ENCODE assay signal across 14 mouse cellular contexts in genomic region chr7:80172069-80172956, GRCm38 (mm10). TPM values are rescaled to one million over a fixed set of nuclear protein-coding genes. Genes with fewer than 3 reads are reported as not detected.
DNase-seq lines count a peak whose midpoint lies in the region; ATAC-seq and TF ChIP-seq lines count a peak whose summit lies in the region.
"Had no signal": no experiment of that assay in that cellular context is flagged by ENCODE, and none has a peak within 500 bp of the region (broad histone marks: within the 10 kb centered on the region; RNA-seq: fewer than 3 reads in every experiment).

No protein-coding gene starts in this region.

- H3K36me3 ChIP-seq in heart, embryonic 13.5 days, result no peaks in the 10 kb centered on the region
- no peaks in the 10 kb centered on the region for H3K36me3 ChIP-seq in liver, postnatal 0 days (replicated peaks; ENCODE audit: insufficient read depth, low read length)
- H3K36me3 ChIP-seq in liver, embryonic 11.5 days (ENCODE audit: control insufficient read depth, insufficient read depth, low read length), result no peaks in the 10 kb centered on the region
- H3K36me3 ChIP-seq: embryonic facial prominence, embryonic 12.5 days; G1E had no signal

- H3K4me1 ChIP-seq in heart, embryonic 13.5 days, result peaks cover 27% of the 10 kb centered on the region
- peaks cover 9% of the 10 kb centered on the region; the same call in 1 of the 2 replicates for H3K4me1 ChIP-seq in liver, postnatal 0 days (ENCODE audit: insufficient read depth)
- peaks cover 3% of the 10 kb centered on the region; the same call in 1 of the 2 replicates for H3K4me1 ChIP-seq in liver, embryonic 11.5 days (replicated peaks; ENCODE audit: control insufficient read depth, insufficient read depth, low read length)

- intact Hi-C loops in heart, postnatal 10 days (cut with DNase I), result no loop called here

- peaks cover 13% of the 10 kb centered on the region; the same call in 1 of the 2 replicates for H3K27me3 ChIP-seq in heart, embryonic 13.5 days (replicated peaks)
- no peaks in the 10 kb centered on the region for H3K27me3 ChIP-seq in liver, postnatal 0 days (ENCODE audit: insufficient read depth, low read length)
- no peaks in the 10 kb centered on the region for H3K27me3 ChIP-seq in liver, embryonic 11.5 days (replicated peaks; ENCODE audit: control insufficient read depth, insufficient read depth, low read length)
- H3K27me3 ChIP-seq: embryonic facial prominence, embryonic 12.5 days had no signal

- H3K27ac ChIP-seq in heart, embryonic 13.5 days (replicated peaks), result peak overlapping the region; percentile 77
- 0 out of 2 replicates have a peak overlapping the region, but pooled peaks have one; percentile 22 for H3K27ac ChIP-seq in liver, postnatal 0 days (ENCODE audit: low read depth)
- H3K27ac ChIP-seq in liver, embryonic 11.5 days (ENCODE audit: low read depth, low read length), result no peak overlapping the region
- H3K27ac ChIP-seq: left cerebral cortex, adult 2 months had no signal

- H3K4me2 ChIP-seq in heart, embryonic 13.5 days, result no peak overlapping the region
- no peak overlapping the region for H3K4me2 ChIP-seq in liver, postnatal 0 days (ENCODE audit: low read depth, low read length)
- no peak overlapping the region for H3K4me2 ChIP-seq in liver, embryonic 11.5 days
- H3K4me2 ChIP-seq: embryonic facial prominence, embryonic 12.5 days; lung, embryonic 14.5 days had no signal

- 0 out of 2 replicates have a peak overlapping the region, but pooled peaks have one; percentile 16 for H3K9ac ChIP-seq in heart, embryonic 13.5 days
- no peak overlapping the region for H3K9ac ChIP-seq in liver, postnatal 0 days (replicated peaks)
- H3K9ac ChIP-seq in liver, embryonic 11.5 days (ENCODE audit: low read depth, low read length), result no peak overlapping the region
- H3K9ac ChIP-seq: embryonic facial prominence, embryonic 12.5 days; lung, embryonic 14.5 days had no signal

- 68% methylated on average over 8 of the region's 8 CpGs for WGBS in heart, embryonic 13.5 days
- 43% methylated on average over 8 of the region's 8 CpGs for WGBS in liver, postnatal 0 days (ENCODE audit: insufficient replicate concordance)
- WGBS in liver, embryonic 11.5 days, result 56% methylated on average over 8 of the region's 8 CpGs

- TF ChIP-seq CTCF in liver, postnatal 0 days (IDR thresholded peaks at IDR 0.05; ENCODE audit: low read depth), result no peak

- ATAC-seq in heart, embryonic 13.5 days (ENCODE audit: extremely low read depth, insufficient number of reproducible peaks, low FRiP score, low TSS enrichment), result no peak
- ATAC-seq in liver, postnatal 0 days, result no peak
- no peak for ATAC-seq in liver, embryonic 11.5 days (replicated peaks; ENCODE audit: low FRiP score)
- peak; percentile 44; the same call in 1 of the 2 replicates for ATAC-seq in common myeloid progenitor, adult 5-6 weeks (replicated peaks; ENCODE audit: low read depth, poor library complexity, severe bottlenecking)
- peak; percentile 26 for ATAC-seq in megakaryocyte progenitor cell, adult 5-6 weeks (replicated peaks; ENCODE audit: poor library complexity)

- TF ChIP-seq EP300 in liver, postnatal 0 days (IDR thresholded peaks at IDR 0.05; ENCODE audit: low read depth), result no peak

- H3K9me3 ChIP-seq in heart, embryonic 13.5 days, result no peaks in the 10 kb centered on the region
- H3K9me3 ChIP-seq in liver, postnatal 0 days (ENCODE audit: low read length), result no peaks in the 10 kb centered on the region
- H3K9me3 ChIP-seq in liver, embryonic 11.5 days (ENCODE audit: control insufficient read depth, low read length), result no peaks in the 10 kb centered on the region
- H3K9me3 ChIP-seq: embryonic facial prominence, embryonic 12.5 days; G1E had no signal

- DNase-seq in heart, postnatal 10 days, result no peak
- DNase-seq in liver, postnatal 0 days, result no peak
- no peak for DNase-seq in liver, embryonic 11.5 days (ENCODE audit: low spot score)
- no peak for DNase-seq in MN1 (ENCODE audit: low spot score)
- DNase-seq in spleen, postnatal 10 days (ENCODE audit: low spot score in 2 of 2), result no peak
- DNase-seq: gastrocnemius, postnatal 36 days; right cerebral cortex, postnatal 4 days had no signal

- H3K4me3 ChIP-seq in heart, embryonic 13.5 days, result no peak overlapping the region
- H3K4me3 ChIP-seq in liver, postnatal 0 days (ENCODE audit: low read depth, low read length), result no peak overlapping the region
- H3K4me3 ChIP-seq in liver, embryonic 11.5 days (ENCODE audit: low read depth, low read length), result no peak overlapping the region
- H3K4me3 ChIP-seq: embryonic facial prominence, embryonic 12.5 days; left cerebral cortex, adult 2 months had no signal

RNA-seq across cellular contexts. Expression of gene Sema4b, which starts 14.3 kb away (rescaled TPM):
- polyA plus RNA-seq in heart, embryonic 13.5 days (2015; fragmentation: Nextera tagmentation; extraction: Ambion mirVana), result 9.9 and 11.3 TPM in 2 replicates
- 10 to 100 TPM; 14.7 to 16.6 TPM for total RNA-seq in heart, postnatal 10 days (2021)
- 11.7 and 13.5 TPM in 2 replicates for polyA plus RNA-seq in liver, postnatal 0 days (2015; fragmentation: Nextera tagmentation; extraction: Ambion mirVana)
- polyA plus RNA-seq in liver, embryonic 11.5 days (2014; fragmentation: Nextera tagmentation; extraction: Ambion mirVana), result 11.7 and 12.9 TPM in 2 replicates
- 4.8 and 6.3 TPM in 2 replicates for total RNA-seq in common myeloid progenitor, adult 5-6 weeks (2017)
- 6.6 and 7.7 TPM in 2 replicates for total RNA-seq in megakaryocyte progenitor cell, adult 5-6 weeks (2015)
- 5.3 and 8.1 TPM in 2 replicates for total RNA-seq in megakaryocyte progenitor cell, adult 5-6 weeks (2017)

RNA-seq across cellular contexts. Expression of gene Idh2, which starts 57.1 kb away (rescaled TPM):
- 1,911 and 2,152 TPM in 2 replicates for polyA plus RNA-seq in heart, embryonic 13.5 days (2015; fragmentation: Nextera tagmentation; extraction: Ambion mirVana)
- total RNA-seq in heart, postnatal 10 days (2021), result 1,000 to 10,000 TPM; 1,610 to 1,731 TPM
- polyA plus RNA-seq in liver, postnatal 0 days (2015; fragmentation: Nextera tagmentation; extraction: Ambion mirVana), result 183 and 184 TPM in 2 replicates
- 259 and 268 TPM in 2 replicates for polyA plus RNA-seq in liver, embryonic 11.5 days (2014; fragmentation: Nextera tagmentation; extraction: Ambion mirVana)
- total RNA-seq in common myeloid progenitor, adult 5-6 weeks (2017), result 233 and 240 TPM in 2 replicates
- total RNA-seq in megakaryocyte progenitor cell, adult 5-6 weeks (2015), result 267 and 274 TPM in 2 replicates
- 276 and 284 TPM in 2 replicates for total RNA-seq in megakaryocyte progenitor cell, adult 5-6 weeks (2017)

Comparison
In these comparisons a context has a peak if more than half of its experiments do, and no peak if none do; other contexts are left out.
1. ATAC-seq: peak in common myeloid progenitor, adult 5-6 weeks (single experiment) and megakaryocyte progenitor cell, adult 5-6 weeks (single experiment); none in heart, embryonic 13.5 days (single experiment), liver, postnatal 0 days (single experiment) and liver, embryonic 11.5 days (single experiment).